Mouse (Mus musculus) intestine, embryonic 15.5 days (tissue): Measurements from ENCODE around the gene Exoc2. TPM values are rescaled to one million over a fixed set of nuclear protein-coding genes. Genes with fewer than 3 reads are reported as not detected.

Experiments
- ATAC-seq: fragments of 200-750 bp; cut with Nextera tagmentation; 2 replicates; pipeline ENCODE4 v1.8.0; 2017; ENCODE audit warnings: moderate TSS enrichment, moderate library complexity
- H3K27ac ChIP-seq: fragments of 300-500 bp; sonication (generic); 2 replicates; pipeline ENCODE4 v1.5.1; 2015; ENCODE audit warnings: mild to moderate bottlenecking, inconsistent platforms
- H3K27me3 ChIP-seq: fragments of 300-500 bp; sonication (generic); replicated peaks from 2 replicates; pipeline ENCODE4 v1.6.1; 2015; ENCODE audit warnings: inconsistent platforms
- H3K36me3 ChIP-seq: fragments of 300-500 bp; sonication (generic); 2 replicates; pipeline ENCODE4 v1.6.1; 2015; ENCODE audit warnings: inconsistent platforms
- H3K4me1 ChIP-seq: fragments of 300-500 bp; sonication (generic); replicated peaks from 2 replicates; pipeline ENCODE4 v1.6.1; 2015; ENCODE audit warnings: inconsistent platforms
- H3K4me2 ChIP-seq: fragments of 300-500 bp; sonication (generic); replicated peaks from 2 replicates; pipeline ENCODE4 v1.6.1; 2015; ENCODE audit warnings: mild to moderate bottlenecking, inconsistent platforms
- H3K4me3 ChIP-seq: fragments of 300-500 bp; sonication (generic); replicated peaks from 2 replicates; pipeline ENCODE4 v1.5.1; 2015; ENCODE audit warnings: inconsistent platforms
- H3K9ac ChIP-seq: fragments of 300-500 bp; sonication (generic); 2 replicates; pipeline ENCODE4 v1.6.1; 2015; ENCODE audit warnings: inconsistent platforms
- H3K9me3 ChIP-seq: fragments of 300-500 bp; sonication (generic); 2 replicates; pipeline ENCODE4 v1.6.1; 2016; ENCODE audit warnings: inconsistent platforms
- whole genome bisulfite sequencing: fragments of 180-500 bp; shearing (Covaris S2); methylation state at CpG from one replicate; pipeline ENCODE4 v1.1.7; 2015; 5-methylcytosine and 5-hydroxymethylcytosine counted together
- polyA plus RNA-seq: library from polyadenylated mRNA; unstranded; fragments of >200 nt; fragmentation: Nextera tagmentation; extraction: Ambion mirVana; gene quantifications from 2 replicates; pipeline ENCODE4 v1.2.1, GENCODE M21; 2015

The Exoc2 gene
- polyA plus RNA-seq, 1 experiment from 2014 or later, result 27.9 TPM

GRCm38 (mm10) chr13:30802336-30802955 lies 171.4 kb downstream of the Exoc2 start:
- no peak for ATAC-seq
- WGBS, result 88% methylated on average over 5 of the region's 5 CpGs
- Histone ChIP-seq H3K27ac (no peak overlapping the region), H3K36me3 (no peaks in the 10 kb centered on the region), H3K4me1 (no peaks in the 10 kb centered on the region), H3K27me3 (no peaks in the 10 kb centered on the region), H3K9me3 (no peaks in the 10 kb centered on the region), H3K4me2 (no peak overlapping the region), H3K9ac (no peak overlapping the region), H3K4me3 (no peak overlapping the region)

DNA sequence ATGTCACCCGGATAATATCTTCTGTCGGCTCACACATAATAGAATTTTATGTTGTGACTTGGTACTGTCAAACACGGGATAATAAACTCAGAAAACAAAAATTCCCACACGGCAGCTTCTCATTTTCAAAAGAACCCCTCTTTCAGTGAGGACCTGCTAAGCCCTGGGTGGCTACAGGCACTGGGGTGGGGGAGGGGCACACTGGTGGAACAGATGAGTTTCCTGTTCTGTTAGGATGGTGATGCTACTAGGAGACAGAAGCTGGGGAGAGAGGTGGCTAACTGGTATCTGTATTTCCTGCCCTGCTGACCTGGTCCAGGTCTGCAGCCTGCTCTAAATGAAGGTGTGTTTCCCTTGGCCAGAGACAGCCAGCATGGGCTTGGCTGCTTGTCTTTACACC lies 172.0 kb downstream of the Exoc2 start:
- no peak for ATAC-seq
- WGBS, result 83% methylated on average over 4 of the region's 4 CpGs
- Histone ChIP-seq H3K36me3 (no peaks in the 10 kb centered on the region), H3K27me3 (no peaks in the 10 kb centered on the region), H3K4me3 (no peak overlapping the region), H3K4me1 (no peaks in the 10 kb centered on the region), H3K4me2 (no peak overlapping the region), H3K9me3 (no peaks in the 10 kb centered on the region), H3K9ac (no peak overlapping the region), H3K27ac (no peak overlapping the region)

DNA sequence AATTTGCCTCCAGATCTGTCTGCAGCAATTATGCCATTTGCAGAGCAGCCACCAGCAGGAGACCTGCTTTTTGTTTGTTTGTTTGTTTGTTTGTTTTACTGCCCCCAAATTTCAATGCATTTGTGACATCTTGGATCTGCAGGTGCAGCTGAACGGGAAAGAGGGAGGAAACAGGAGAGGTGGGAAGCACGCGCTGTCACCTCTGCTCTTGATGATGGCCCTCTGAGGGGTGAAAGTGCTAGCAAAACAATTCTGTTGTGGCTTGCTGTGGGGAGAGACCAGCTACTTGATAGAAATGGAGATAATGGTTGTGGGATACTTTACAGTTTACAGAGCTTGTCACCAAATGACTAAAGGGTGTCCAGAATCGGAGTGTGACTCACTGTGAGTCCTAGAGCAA lies 177.9 kb downstream of the Exoc2 start:
- Histone ChIP-seq H3K27me3 (no peaks in the 10 kb centered on the region), H3K27ac (no peak overlapping the region), H3K4me1 (no peaks in the 10 kb centered on the region), H3K9me3 (no peaks in the 10 kb centered on the region), H3K4me3 (no peak overlapping the region), H3K9ac (no peak overlapping the region), H3K4me2 (no peak overlapping the region), H3K36me3 (no peaks in the 10 kb centered on the region)
- no peak for ATAC-seq
- WGBS, result 83% methylated on average over 4 of the region's 4 CpGs

DNA sequence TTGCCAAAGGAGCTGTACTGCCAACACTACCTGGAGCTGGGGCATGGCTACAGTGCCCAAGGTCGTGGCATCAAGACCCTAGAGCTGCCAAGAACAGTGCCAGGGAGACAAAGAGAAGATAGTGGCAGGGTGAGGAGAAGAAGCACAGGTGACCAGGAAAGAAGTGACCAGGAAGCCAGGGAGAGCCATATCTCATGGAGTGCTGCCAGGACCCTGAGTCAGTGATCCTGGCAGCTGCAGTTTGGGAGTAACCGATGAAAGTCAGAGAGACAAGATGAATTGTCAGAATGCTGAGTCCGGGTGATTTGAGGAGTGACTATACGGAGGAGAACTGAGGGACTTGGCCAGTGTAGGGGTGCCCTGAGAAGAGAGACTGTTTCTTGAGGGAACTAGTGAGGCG lies 180.3 kb downstream of the Exoc2 start:
- Histone ChIP-seq H3K4me1 (no peaks in the 10 kb centered on the region), H3K27ac (no peak overlapping the region), H3K4me2 (no peak overlapping the region), H3K4me3 (no peak overlapping the region), H3K9ac (no peak overlapping the region), H3K36me3 (no peaks in the 10 kb centered on the region), H3K27me3 (no peaks in the 10 kb centered on the region), H3K9me3 (no peaks in the 10 kb centered on the region)
- 80% methylated on average over 5 of the region's 5 CpGs for WGBS
- no peak for ATAC-seq

GRCm38 (mm10) chr13:30793196-30793595 lies 180.7 kb downstream of the Exoc2 start:
- no peak for ATAC-seq
- WGBS, result 89% methylated on average over 4 of the region's 4 CpGs

DNA sequence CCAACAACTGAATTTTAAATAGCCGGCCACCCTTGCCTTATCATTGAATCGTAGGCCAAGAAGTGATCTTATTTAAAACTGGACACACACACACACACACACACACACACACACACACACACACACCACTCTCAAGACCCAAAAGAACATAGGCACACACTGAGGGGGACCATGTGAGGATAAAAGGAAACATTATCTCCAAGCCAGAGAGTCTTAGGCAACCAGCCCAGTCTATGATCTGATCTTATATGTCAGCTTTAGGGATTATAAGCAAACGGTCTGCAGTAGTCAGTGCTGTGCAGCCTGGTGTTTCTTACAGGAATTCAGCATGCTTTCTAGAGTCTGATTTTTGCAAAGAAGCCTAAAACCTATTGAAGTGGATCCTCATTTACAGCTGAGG lies 181.2 kb downstream of the Exoc2 start:
- Histone ChIP-seq H3K9ac (no peak overlapping the region), H3K36me3 (no peaks in the 10 kb centered on the region), H3K4me2 (no peak overlapping the region), H3K27me3 (no peaks in the 10 kb centered on the region), H3K9me3 (no peaks in the 10 kb centered on the region), H3K4me1 (no peaks in the 10 kb centered on the region), H3K27ac (no peak overlapping the region), H3K4me3 (no peak overlapping the region)
- WGBS, result 68% methylated on average over 3 of the region's 3 CpGs
- no peak for ATAC-seq

More at GRCm38 (mm10) chr13:30793196-30793595, 180.7 kb downstream of the Exoc2 start:
- no peak overlapping the region for H3K27ac ChIP-seq
- no peaks in the 10 kb centered on the region for H3K9me3 ChIP-seq
- no peaks in the 10 kb centered on the region for H3K27me3 ChIP-seq
- no peak overlapping the region for H3K4me3 ChIP-seq
- no peaks in the 10 kb centered on the region for H3K4me1 ChIP-seq
- H3K36me3 ChIP-seq, result no peaks in the 10 kb centered on the region
- no peak overlapping the region for H3K9ac ChIP-seq
- no peak overlapping the region for H3K4me2 ChIP-seq

DNA sequence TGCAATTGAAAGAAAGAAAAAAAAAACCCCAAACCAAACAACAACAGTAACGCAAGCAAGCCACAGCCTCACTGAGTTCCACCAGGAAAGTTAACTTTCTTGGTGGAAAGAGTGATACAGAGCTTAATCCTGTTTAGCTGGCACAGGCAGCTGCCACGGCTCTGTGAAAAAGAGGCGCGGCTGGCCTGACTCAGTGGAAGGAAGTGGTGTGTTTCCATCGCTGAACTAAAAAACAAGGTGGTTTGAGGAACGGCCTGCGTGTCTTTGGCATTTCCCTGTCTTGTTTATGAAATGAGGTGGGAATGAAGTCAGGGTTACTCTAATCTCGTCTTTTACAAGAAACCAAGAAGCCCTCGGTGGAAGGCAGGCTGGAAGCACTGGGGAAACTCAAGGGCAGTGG lies 181.6 kb downstream of the Exoc2 start:
- Histone ChIP-seq H3K27me3 (no peaks in the 10 kb centered on the region), H3K4me2 (no peak overlapping the region), H3K9me3 (no peaks in the 10 kb centered on the region), H3K36me3 (no peaks in the 10 kb centered on the region), H3K9ac (no peak overlapping the region), H3K4me1 (no peaks in the 10 kb centered on the region), H3K4me3 (no peak overlapping the region), H3K27ac (no peak overlapping the region)
- ATAC-seq, result no peak
- WGBS, result 67% methylated on average over 9 of the region's 9 CpGs

DNA sequence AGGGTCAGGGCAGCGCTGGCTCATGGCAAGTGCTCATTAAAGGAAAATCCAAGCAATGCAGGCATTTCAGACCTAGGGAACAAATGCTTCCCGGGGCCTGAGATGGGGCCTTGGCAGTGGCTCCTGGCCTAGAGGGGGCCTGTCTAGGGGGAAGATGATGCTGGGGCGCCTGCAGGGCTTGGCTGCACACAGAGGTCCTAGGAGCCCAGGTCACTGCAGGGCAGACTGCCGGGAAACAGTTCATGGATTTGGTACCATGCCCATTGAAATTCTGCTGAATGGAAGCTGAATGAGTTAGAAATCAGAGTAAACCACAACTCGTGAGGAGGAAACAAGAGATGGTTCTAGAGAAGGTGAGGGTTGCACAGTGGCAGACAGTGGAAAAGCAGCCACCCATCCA lies 183.9 kb downstream of the Exoc2 start:
- Histone ChIP-seq H3K4me2 (no peak overlapping the region), H3K27me3 (no peaks in the 10 kb centered on the region)
- WGBS, result 68% methylated on average over 5 of the region's 5 CpGs

DNA sequence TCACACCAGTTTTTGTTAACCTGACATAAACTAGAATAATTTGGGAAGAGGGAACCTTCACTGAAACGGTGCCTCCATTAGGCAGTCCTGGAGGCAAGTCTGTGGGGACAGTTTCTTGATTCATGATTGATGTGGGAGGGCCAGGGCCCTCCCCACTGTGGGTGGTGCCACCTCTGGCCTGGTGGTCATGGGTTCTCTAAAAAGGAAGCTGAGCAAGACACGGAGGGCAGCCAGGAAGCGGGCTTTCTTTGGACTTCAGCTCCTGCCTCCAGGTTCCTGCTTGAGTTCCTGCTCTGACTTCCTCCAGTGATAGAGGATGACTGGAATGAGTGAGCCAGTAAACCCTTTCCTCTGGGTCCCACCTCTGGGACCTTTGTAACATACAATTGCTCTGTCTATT lies 185.5 kb downstream of the Exoc2 start:
- no peak for ATAC-seq
- H3K4me1 ChIP-seq, result no peaks in the 10 kb centered on the region
- H3K27ac ChIP-seq, result no peak overlapping the region
- H3K27me3 ChIP-seq, result no peaks in the 10 kb centered on the region
- H3K4me2 ChIP-seq, result no peak overlapping the region
- no peaks in the 10 kb centered on the region for H3K36me3 ChIP-seq
- H3K9ac ChIP-seq, result no peak overlapping the region
- WGBS, result 80% methylated on average over 3 of the region's 3 CpGs
- no peaks in the 10 kb centered on the region for H3K9me3 ChIP-seq
- H3K4me3 ChIP-seq, result no peak overlapping the region

More for the DNA sequence above, 183.9 kb downstream of the Exoc2 start:
- no peak for ATAC-seq
- H3K4me3 ChIP-seq, result no peak overlapping the region
- H3K36me3 ChIP-seq, result no peaks in the 10 kb centered on the region
- H3K4me1 ChIP-seq, result no peaks in the 10 kb centered on the region
- H3K9ac ChIP-seq, result no peak overlapping the region
- no peak overlapping the region for H3K27ac ChIP-seq
- no peaks in the 10 kb centered on the region for H3K9me3 ChIP-seq

GRCm38 (mm10) chr13:30787960-30788359 lies 185.9 kb downstream of the Exoc2 start:
- Histone ChIP-seq H3K9me3 (no peaks in the 10 kb centered on the region), H3K4me3 (no peak overlapping the region), H3K36me3 (no peaks in the 10 kb centered on the region), H3K27me3 (no peaks in the 10 kb centered on the region), H3K27ac (no peak overlapping the region), H3K4me2 (no peak overlapping the region), H3K9ac (no peak overlapping the region), H3K4me1 (no peaks in the 10 kb centered on the region)
- no peak for ATAC-seq
- 84% methylated on average over 4 of the region's 4 CpGs for WGBS

DNA sequence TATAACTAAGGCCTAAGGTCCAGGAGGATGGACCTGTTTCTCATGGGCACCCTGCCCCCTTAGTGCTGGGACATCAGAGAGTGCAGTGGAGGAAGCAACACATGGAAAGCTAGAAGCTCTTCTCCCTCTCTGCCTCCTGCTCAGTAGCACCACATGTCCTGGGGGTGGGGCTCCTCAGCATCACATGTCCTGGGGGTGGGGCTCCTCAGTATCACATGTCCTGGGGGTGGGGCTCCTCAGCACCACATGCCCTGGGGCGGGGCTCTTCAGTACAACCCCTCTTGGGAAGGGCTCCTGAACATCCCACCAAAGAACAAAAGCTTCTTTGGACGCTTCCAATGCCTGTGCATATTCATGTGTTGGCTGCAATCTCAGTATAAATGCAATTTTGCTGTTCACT lies 186.3 kb downstream of the Exoc2 start:
- no peak overlapping the region for H3K4me2 ChIP-seq
- H3K9me3 ChIP-seq, result no peaks in the 10 kb centered on the region
- H3K27me3 ChIP-seq, result no peaks in the 10 kb centered on the region
- no peaks in the 10 kb centered on the region for H3K4me1 ChIP-seq
- 90% methylated on average over 2 of the region's 2 CpGs for WGBS
- H3K36me3 ChIP-seq, result no peaks in the 10 kb centered on the region
- peak; percentile 12; the same call in 1 of the 2 replicates for ATAC-seq
- no peak overlapping the region for H3K27ac ChIP-seq
- H3K9ac ChIP-seq, result no peak overlapping the region
- no peak overlapping the region for H3K4me3 ChIP-seq

GRCm38 (mm10) chr13:30787036-30787320 lies 186.9 kb downstream of the Exoc2 start:
- no peak overlapping the region for H3K27ac ChIP-seq
- WGBS, result 76% methylated on average over 2 of the region's 2 CpGs

DNA sequence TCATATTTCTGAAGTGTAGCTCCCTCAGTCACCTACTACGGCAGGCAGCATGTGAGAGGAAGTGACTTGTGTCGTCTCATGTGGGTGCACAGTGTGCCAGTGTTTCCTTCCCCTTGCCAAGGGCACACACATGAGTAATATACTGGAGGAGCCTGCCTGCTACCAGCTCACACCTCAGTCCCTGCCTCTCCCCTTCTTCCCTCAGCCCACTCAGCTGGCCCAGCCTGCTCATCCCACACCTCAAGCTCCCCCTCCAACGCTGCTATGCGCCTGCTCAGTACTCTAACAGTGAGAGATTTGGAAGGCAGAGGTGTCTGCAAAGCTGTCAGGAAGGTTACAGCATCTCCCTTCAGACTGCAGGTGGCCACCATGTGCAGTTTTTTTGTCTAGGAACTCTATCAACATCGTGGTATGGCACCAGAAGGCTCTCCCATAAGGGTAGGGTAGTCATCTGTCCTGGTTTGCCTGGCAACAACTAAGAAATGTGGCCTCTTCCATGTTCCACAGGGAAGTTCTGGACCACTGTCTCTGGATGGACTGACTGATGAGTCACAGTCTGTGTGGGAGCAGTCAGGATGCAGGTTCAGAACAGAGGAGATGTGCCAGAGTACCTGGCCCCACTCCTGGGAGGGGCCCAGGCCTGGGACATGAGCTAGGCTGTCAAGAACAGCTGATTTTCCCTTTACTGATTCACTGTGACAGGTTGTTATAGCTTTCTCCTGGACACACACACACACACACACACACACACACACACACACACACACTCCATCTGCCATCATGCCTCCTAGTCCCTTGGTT lies 187.5 kb downstream of the Exoc2 start:
- no peak overlapping the region for H3K4me3 ChIP-seq
- H3K9ac ChIP-seq, result no peak overlapping the region
- no peak overlapping the region for H3K4me2 ChIP-seq
- H3K36me3 ChIP-seq, result no peaks in the 10 kb centered on the region
- WGBS, result 68% methylated on average over 5 of the region's 5 CpGs
- no peaks in the 10 kb centered on the region for H3K4me1 ChIP-seq
- no peak for ATAC-seq
- H3K27ac ChIP-seq, result no peak overlapping the region
- H3K27me3 ChIP-seq, result no peaks in the 10 kb centered on the region
- no peaks in the 10 kb centered on the region for H3K9me3 ChIP-seq

More at GRCm38 (mm10) chr13:30787036-30787320, 186.9 kb downstream of the Exoc2 start:
- Histone ChIP-seq H3K36me3 (no peaks in the 10 kb centered on the region), H3K27me3 (no peaks in the 10 kb centered on the region), H3K9ac (no peak overlapping the region), H3K4me3 (no peak overlapping the region), H3K9me3 (no peaks in the 10 kb centered on the region), H3K4me1 (no peaks in the 10 kb centered on the region), H3K4me2 (no peak overlapping the region)
- no peak for ATAC-seq
